Mouse (Mus musculus) liver, embryonic 16.5 days (tissue): ENCODE measurements at regions not wholly inside any gene's neighbourhood (a gene's known extent, or its start where the extent isn't known, plus 50 kb on each side); places are given as distances from the start of the nearest gene placed in this dataset.

Source experiments
- ATAC-seq: fragments of 200-750 bp; cut with Nextera tagmentation; 2 replicates; pipeline ENCODE4 v1.8.0; 2017; ENCODE audit warnings: low read depth, mild to moderate bottlenecking, moderate number of reproducible peaks, moderate library complexity
- H3K27ac ChIP-seq: fragments of 300-500 bp; sonication (generic); 2 replicates; pipeline ENCODE4 v1.5.1; 2014; ENCODE audit warnings: mild to moderate bottlenecking, low read length
- H3K27me3 ChIP-seq: fragments of 300-500 bp; sonication (generic); 2 replicates; pipeline ENCODE4 v1.6.1; 2014; ENCODE audit warnings: low read depth, low read length, mixed read lengths; ENCODE audit not compliant: control insufficient read depth, insufficient read depth
- H3K36me3 ChIP-seq: fragments of 300-500 bp; sonication (generic); 2 replicates; pipeline ENCODE4 v1.6.1; 2014; ENCODE audit warnings: mild to moderate bottlenecking; ENCODE audit not compliant: control insufficient read depth, insufficient read depth
- H3K4me1 ChIP-seq: fragments of 300-500 bp; sonication (generic); 2 replicates; pipeline ENCODE4 v1.6.1; 2014; ENCODE audit warnings: low read depth, low read length, mixed read lengths; ENCODE audit not compliant: control insufficient read depth
- H3K4me2 ChIP-seq: fragments of 300-500 bp; sonication (generic); 2 replicates; pipeline ENCODE4 v1.6.1; 2014; ENCODE audit warnings: low read depth, low read length, mixed read lengths
- H3K4me3 ChIP-seq: fragments of 300-500 bp; sonication (generic); 2 replicates; pipeline ENCODE4 v1.5.1; 2014; ENCODE audit warnings: low read depth, mild to moderate bottlenecking, low read length
- H3K9ac ChIP-seq: fragments of 300-500 bp; sonication (generic); 2 replicates; pipeline ENCODE4 v1.6.1; 2014; ENCODE audit warnings: low read depth, low read length
- H3K9me3 ChIP-seq: fragments of 300-500 bp; sonication (generic); replicated peaks from 2 replicates; pipeline ENCODE4 v1.6.1; 2016; ENCODE audit warnings: low read length; ENCODE audit not compliant: control insufficient read depth
- WGBS: fragments of 180-500 bp; shearing (Covaris S2); extraction: QIAGEN DNeasy Blood & Tissue Kit; methylation state at CpG from one replicate; pipeline ENCODE4 v1.1.7; 2014; ENCODE audit not compliant: insufficient replicate concordance; 5-methylcytosine and 5-hydroxymethylcytosine counted together

DNA sequence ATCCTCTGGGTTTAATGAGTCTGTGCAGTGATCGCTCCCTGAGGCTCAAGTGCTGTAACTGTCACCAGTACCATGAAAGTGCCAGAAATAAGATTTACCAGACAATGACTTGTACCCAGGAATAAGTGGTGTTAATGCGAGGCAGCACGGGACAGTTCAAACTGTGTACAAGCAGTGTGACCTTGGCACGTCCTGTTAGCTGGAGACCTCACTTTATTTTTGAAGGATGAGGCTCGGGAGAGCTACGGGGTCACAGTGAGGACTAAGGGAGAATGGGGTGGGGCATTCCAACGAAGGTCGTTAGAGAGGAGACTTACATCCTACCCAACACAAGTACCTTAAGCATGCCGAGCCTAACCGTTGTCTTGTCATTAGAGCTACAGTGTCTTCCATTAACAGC is 362.2 kb upstream of the Gm10131 start:
- no peaks in the 10 kb centered on the region for H3K36me3 ChIP-seq
- no peaks in the 10 kb centered on the region for H3K27me3 ChIP-seq
- 61% methylated on average over 10 of the region's 10 CpGs for WGBS

DNA sequence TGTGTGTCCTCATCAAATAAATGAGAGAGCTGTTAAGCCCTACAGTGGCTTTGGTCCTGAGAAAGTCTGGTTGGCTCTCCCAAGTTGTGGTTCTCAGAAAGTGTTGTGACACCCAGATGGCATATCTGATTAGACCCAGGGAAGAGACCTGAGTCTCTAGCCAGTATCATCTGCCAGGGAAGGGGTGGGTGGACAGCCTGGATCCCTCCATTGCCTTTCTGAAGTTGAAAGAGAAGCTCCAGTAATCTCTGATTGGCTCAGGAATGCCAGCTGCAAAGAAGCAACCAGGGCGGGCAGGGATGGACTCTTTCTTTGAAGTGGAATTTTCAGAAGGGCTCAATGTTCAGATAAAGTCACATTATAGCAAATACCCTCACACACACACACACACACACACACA is 361.8 kb upstream of the Gm10131 start:
- Histone ChIP-seq H3K36me3 (no peaks in the 10 kb centered on the region), H3K9ac (no peak overlapping the region), H3K4me2 (no peak overlapping the region), H3K4me3 (no peak overlapping the region), H3K9me3 (no peaks in the 10 kb centered on the region), H3K27me3 (no peaks in the 10 kb centered on the region), H3K4me1 (no peaks in the 10 kb centered on the region), H3K27ac (no peak overlapping the region)
- 42% methylated on average over 1 of the region's 1 CpGs for WGBS
- ATAC-seq = no peak

More for the DNA sequence above, 362.2 kb upstream of the Gm10131 start:
- no peak for ATAC-seq
- no peak overlapping the region for H3K9ac ChIP-seq
- H3K4me2 ChIP-seq = no peak overlapping the region
- no peak overlapping the region for H3K4me3 ChIP-seq
- no peaks in the 10 kb centered on the region for H3K4me1 ChIP-seq
- no peak overlapping the region for H3K27ac ChIP-seq
- no peaks in the 10 kb centered on the region for H3K9me3 ChIP-seq

DNA sequence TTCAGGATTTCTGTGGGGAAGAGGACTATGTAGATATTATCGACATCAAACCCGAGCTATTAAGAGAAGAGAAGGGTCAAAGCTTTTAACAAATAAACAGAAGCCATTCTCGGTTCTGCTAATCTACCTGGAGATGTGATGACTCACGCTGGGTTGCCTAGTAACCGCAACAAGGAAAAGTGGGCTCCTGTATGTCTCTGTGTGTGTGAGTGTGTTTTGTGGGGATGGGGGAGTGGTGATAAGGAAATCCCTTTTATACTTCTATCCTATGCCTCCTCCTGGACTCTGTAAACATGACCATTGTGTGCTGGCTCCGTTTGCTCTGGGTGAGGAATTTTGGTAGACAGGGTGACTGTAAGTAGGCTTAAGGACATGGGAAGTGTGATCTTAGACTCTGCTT is 361.3 kb upstream of the Gm10131 start:
- H3K36me3 ChIP-seq = no peaks in the 10 kb centered on the region
- H3K4me2 ChIP-seq = no peak overlapping the region
- no peak overlapping the region for H3K4me3 ChIP-seq
- no peak overlapping the region for H3K9ac ChIP-seq
- 28% methylated on average over 6 of the region's 6 CpGs for WGBS
- H3K27ac ChIP-seq = no peak overlapping the region
- no peaks in the 10 kb centered on the region for H3K9me3 ChIP-seq
- no peaks in the 10 kb centered on the region for H3K27me3 ChIP-seq
- no peak for ATAC-seq
- no peaks in the 10 kb centered on the region for H3K4me1 ChIP-seq

DNA sequence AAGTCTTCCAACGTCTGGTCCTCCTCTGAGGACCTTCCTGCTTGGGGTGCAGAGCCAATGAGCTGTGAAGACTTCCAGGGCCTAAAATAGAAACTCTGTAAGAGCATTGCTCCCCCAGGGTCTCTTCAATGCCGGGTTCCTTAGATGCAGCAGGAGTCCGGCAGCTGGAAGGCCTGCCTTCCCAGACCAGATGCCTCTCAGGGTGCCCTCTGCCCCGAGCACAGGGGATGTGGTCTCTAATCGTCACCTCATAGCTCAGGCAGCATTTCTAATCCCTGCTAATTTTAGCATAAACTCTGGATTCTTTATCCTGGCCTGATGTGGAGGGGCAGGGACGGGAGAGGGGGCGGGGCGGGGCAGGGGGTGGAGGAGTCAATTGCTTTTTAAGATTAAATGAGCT is 360.9 kb upstream of the Gm10131 start:
- Histone ChIP-seq H3K27me3 (no peaks in the 10 kb centered on the region), H3K9me3 (no peaks in the 10 kb centered on the region), H3K4me3 (no peak overlapping the region), H3K36me3 (no peaks in the 10 kb centered on the region), H3K4me2 (no peak overlapping the region), H3K4me1 (no peaks in the 10 kb centered on the region), H3K27ac (no peak overlapping the region), H3K9ac (no peak overlapping the region)
- no peak for ATAC-seq
- WGBS = 43% methylated on average over 8 of the region's 8 CpGs

DNA sequence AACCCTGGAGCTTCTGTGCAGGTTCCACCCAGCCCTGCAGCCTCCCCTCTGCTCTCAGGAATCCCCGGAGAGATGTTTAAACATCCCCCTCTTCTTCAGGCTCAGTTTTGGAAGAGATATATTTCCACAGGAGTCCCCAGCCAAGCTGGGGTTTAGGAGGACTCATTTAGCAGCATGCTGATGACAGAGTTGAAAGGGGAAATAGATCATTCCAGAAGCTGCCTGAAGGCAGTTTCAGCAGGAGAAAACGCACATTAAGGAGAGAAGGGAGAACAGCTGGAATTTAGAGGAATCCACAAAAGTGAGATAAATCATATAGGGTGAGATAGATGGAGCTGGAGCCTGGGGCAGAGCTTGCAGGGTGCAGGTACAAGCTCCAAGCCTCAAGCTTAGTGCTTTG is 357.6 kb upstream of the Gm10131 start:
- Histone ChIP-seq H3K9me3 (no peaks in the 10 kb centered on the region), H3K4me1 (no peaks in the 10 kb centered on the region), H3K9ac (no peak overlapping the region), H3K4me3 (no peak overlapping the region), H3K4me2 (no peak overlapping the region), H3K27me3 (no peaks in the 10 kb centered on the region), H3K36me3 (no peaks in the 10 kb centered on the region), H3K27ac (no peak overlapping the region)
- no peak for ATAC-seq
- 50% methylated on average over 2 of the region's 2 CpGs for WGBS

DNA sequence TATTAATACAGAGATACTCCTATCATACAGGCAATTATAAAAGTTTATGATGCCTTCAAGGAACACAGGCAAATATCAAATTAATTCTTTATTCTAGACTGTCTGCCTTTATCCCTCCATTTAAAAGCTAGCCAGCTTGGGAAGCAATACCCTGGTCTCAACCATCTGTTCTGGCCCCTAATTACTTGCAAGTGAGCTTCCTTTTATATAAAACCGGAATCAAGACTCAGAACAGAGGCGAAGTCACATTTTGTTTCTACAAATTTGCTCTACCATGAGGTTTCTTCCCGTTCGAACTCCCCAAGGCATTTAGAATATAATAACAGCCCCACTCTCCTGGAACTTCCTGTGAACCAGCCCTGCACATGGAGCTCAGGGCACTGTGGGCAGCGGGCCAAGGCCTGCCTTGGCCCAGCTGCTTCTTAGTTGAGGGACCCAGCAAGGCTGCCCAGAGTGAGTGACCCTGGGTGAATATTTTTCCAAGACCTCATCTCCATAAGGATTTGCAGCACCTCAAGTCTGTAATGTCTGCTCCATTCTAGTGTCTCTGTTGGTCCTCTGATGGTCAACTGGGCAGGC is 355.3 kb upstream of the Gm10131 start:
- no peak for ATAC-seq
- H3K36me3 ChIP-seq = no peaks in the 10 kb centered on the region
- 59% methylated on average over 5 of the region's 5 CpGs for WGBS
- no peak overlapping the region for H3K27ac ChIP-seq
- H3K4me2 ChIP-seq = no peak overlapping the region
- H3K9me3 ChIP-seq = no peaks in the 10 kb centered on the region
- no peak overlapping the region for H3K9ac ChIP-seq
- H3K27me3 ChIP-seq = no peaks in the 10 kb centered on the region
- H3K4me3 ChIP-seq = no peak overlapping the region
- no peaks in the 10 kb centered on the region for H3K4me1 ChIP-seq

DNA sequence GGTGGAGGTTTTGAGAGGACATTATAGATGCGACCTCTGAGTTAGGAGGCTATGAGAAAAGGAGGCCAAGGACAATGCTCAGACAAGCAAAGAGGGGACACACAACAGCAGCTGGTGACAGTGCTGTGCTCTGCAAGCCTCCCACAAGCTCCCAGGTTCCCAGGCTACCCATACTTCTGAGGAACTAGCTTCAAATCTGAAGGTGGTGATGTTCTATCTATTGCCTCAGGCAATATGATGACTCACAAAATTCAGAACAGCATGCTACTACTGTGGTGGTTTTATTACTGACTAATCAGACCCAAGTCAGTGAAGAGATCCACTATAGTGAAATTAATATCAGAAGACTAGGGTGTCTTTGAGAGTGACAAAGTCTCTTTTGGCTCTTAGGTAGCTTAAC is 353.9 kb upstream of the Gm10131 start:
- Histone ChIP-seq H3K9me3 (0 out of 2 replicates have a peak, but pooled peaks cover 3% of the 10 kb centered on the region), H3K4me2 (no peak overlapping the region), H3K4me3 (no peak overlapping the region), H3K4me1 (no peaks in the 10 kb centered on the region), H3K27me3 (no peaks in the 10 kb centered on the region), H3K36me3 (no peaks in the 10 kb centered on the region), H3K9ac (no peak overlapping the region), H3K27ac (no peak overlapping the region)
- WGBS = 66% methylated on average over 1 of the region's 1 CpGs
- no peak for ATAC-seq

DNA sequence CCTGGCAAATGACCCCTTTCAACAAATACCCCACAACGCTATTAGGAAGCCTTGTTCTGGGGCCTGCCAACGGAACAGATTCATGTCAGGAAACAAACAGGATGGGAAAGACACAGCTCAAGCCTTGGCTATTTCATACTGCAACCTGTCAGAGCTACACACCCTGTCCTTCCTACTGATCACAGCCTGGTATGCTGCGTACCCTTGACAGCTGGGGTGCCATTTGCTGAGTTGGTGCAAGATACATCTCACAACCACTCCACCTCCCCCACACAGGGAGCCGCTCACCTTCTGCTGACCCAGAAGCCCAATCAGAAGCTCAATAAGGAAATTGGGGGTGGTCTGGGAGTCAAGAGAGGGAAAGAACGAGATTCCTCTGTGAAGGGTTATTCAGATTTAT is 350.7 kb upstream of the Gm10131 start:
- Histone ChIP-seq H3K4me1 (no peaks in the 10 kb centered on the region), H3K27ac (no peak overlapping the region), H3K4me2 (no peak overlapping the region), H3K27me3 (no peaks in the 10 kb centered on the region), H3K9me3 (0 out of 2 replicates have a peak, but pooled peaks cover 3% of the 10 kb centered on the region), H3K4me3 (no peak overlapping the region), H3K9ac (no peak overlapping the region), H3K36me3 (no peaks in the 10 kb centered on the region)
- 60% methylated on average over 5 of the region's 5 CpGs for WGBS
- ATAC-seq = no peak

DNA sequence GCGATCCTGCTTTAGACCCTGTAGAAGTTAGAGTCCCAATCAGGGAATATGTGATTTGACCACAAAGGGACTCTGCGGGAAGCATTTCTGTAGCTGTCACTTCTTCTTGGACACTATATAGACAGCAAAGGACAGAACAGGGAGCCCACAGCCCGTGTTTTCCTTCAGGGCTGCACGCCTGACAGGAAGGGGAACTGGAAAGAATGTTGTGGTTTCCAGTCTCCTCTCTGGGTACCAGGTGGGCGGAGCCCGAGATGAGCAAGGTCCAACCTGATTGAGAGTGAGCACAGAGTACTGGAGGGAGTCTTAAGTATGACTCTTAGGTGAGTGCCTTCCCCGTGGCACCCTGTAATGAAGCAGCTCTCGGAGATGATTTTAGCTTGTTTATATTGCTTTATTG is 346.8 kb upstream of the Gm10131 start:
- Histone ChIP-seq H3K4me1 (no peaks in the 10 kb centered on the region), H3K27me3 (no peaks in the 10 kb centered on the region), H3K4me2 (no peak overlapping the region), H3K27ac (no peak overlapping the region), H3K36me3 (no peaks in the 10 kb centered on the region), H3K9ac (no peak overlapping the region), H3K4me3 (no peak overlapping the region), H3K9me3 (0 out of 2 replicates have a peak, but pooled peaks cover 3% of the 10 kb centered on the region)
- ATAC-seq = no peak
- WGBS = 38% methylated on average over 8 of the region's 8 CpGs
